Mouse (Mus musculus) spleen, adult 2 months (tissue): ENCODE data around the gene Ndufs5.
A peak's percentile ranks its signal among the peaks of the same experiment; 100 is the strongest.

Experiments
- CTCF ChIP-seq: fragments of 200-500 bp; IDR thresholded peaks from 2 replicates; pipeline ENCODE4 v1.5.1; 2011; ENCODE audit warnings: mild to moderate bottlenecking, inconsistent platforms; ENCODE audit not compliant: insufficient read depth, insufficient read length, insufficient replicate concordance; ENCODE audit errors: extremely low read depth
- POLR2A ChIP-seq: fragments of 200-500 bp; IDR thresholded peaks from 2 replicates; pipeline ENCODE4 v1.6.1; 2011; ENCODE audit warnings: low read depth, low read length, inconsistent platforms

DNA sequence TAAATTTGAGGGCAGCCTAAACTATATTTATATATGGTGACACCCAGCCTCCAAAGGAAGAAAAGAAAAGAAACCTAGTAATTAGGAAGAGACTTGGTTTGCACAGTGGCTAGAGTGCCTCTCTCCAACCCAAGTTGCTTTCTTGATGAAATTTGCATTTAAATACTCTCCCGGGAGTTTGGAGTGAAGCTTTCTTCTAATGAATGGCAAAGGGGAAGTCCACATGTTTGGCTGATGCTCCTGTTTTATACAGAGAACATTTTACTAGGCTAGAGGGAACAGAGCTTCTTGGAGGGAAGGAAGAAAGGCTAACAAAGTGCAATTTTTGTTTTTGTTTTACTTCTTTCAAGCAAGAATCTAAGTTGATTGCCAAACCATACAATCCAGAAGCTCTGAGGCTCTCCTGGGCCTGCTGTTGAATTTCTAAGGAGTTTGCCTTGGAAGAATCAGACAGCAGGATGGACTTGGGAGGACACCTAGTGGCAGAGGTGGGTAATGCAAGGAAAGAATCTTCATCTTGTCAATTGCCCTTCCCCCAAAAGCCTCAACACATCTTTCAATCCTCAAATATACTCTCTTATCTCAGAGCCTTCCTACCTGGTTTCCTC is 50.6 kb downstream of the Ndufs5 start:
- TF ChIP-seq POLR2A (no peak), CTCF (peak; percentile 69; the same call in 1 of the 2 replicates)
